Mouse (Mus musculus): ENCODE results near the gene Tpcn2. TPM values are rescaled to one million over a fixed set of nuclear protein-coding genes. Genes with fewer than 3 reads are reported as not detected.

The Tpcn2 gene
- polyA plus RNA-seq, 1 experiment from 2014 or later = 2.4 TPM

DNA sequence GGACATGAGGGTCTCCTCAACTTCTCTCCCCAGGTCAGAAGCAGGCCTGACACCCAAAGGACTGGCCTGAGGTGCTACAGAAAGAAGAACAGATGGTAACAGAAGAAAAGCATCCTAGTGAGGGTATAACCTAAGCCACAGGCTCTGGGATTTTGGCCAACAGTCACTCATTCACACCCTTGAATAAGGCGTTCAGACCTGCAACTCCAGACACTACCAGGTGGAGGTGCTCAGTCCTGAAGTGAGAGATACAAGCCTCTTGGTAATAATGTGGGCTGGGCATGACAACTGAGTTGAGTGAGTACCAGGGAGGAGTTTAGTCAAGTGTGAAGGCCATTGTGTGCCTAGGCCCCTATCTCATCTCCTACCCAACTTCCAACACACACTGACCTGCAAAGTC lies 129.7 kb downstream of the Tpcn2 start:
- peaks cover 2% of the 10 kb centered on the region; the same call in 1 of the 2 replicates for H3K4me1 ChIP-seq (replicated peaks; ENCODE audit: control insufficient read depth, insufficient read depth, low read length)
- H3K4me3 ChIP-seq (ENCODE audit: low read depth, low read length) = no peak overlapping the region
- no peaks in the 10 kb centered on the region for H3K36me3 ChIP-seq (ENCODE audit: control insufficient read depth, insufficient read depth, low read length)
- H3K27me3 ChIP-seq (ENCODE audit: control insufficient read depth, insufficient read depth, low read length) = no peaks in the 10 kb centered on the region
- H3K27ac ChIP-seq (ENCODE audit: low read depth, low read length) = no peak overlapping the region
- H3K4me2 ChIP-seq (ENCODE audit: low read depth, low read length, severe bottlenecking) = no peak overlapping the region
- no peak overlapping the region for H3K9ac ChIP-seq (ENCODE audit: low read length)
- DNase-seq (ENCODE audit: low spot score) = no peak
- H3K9me3 ChIP-seq (ENCODE audit: control insufficient read depth, low read length) = no peaks in the 10 kb centered on the region
- 77% methylated on average over 1 of the region's 1 CpGs for WGBS
- no peak for ATAC-seq (replicated peaks; ENCODE audit: low FRiP score)

DNA sequence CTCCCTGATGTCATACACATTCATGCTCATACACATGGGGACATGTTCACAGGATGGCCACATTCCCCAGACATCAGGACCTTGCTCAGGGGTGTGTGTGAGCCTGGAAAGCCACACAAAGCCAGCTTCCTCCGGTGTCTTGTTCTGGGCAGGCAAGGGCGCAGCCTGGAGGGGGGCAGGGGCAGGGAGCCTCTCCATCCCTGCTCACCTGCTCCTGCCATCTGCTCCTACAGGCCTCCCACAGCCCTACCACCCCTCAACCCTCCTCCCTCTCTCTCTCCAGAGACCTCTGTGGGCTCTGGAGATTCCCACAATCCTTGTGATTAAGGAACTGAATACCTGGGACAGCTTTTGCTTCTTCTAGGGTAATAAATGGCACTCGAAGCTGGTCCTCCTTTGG lies 132.0 kb downstream of the Tpcn2 start:
- H3K4me1 ChIP-seq (replicated peaks; ENCODE audit: control insufficient read depth, insufficient read depth, low read length) = no peaks in the 10 kb centered on the region
- H3K9me3 ChIP-seq (ENCODE audit: control insufficient read depth, low read length) = no peaks in the 10 kb centered on the region
- 80% methylated on average over 3 of the region's 3 CpGs for WGBS
- no peaks in the 10 kb centered on the region for H3K36me3 ChIP-seq (ENCODE audit: control insufficient read depth, insufficient read depth, low read length)
- DNase-seq (ENCODE audit: low spot score) = no peak
- no peaks in the 10 kb centered on the region for H3K27me3 ChIP-seq (ENCODE audit: control insufficient read depth, insufficient read depth, low read length)
- no peak overlapping the region for H3K4me3 ChIP-seq (ENCODE audit: low read depth, low read length)
- no peak for ATAC-seq (replicated peaks; ENCODE audit: low FRiP score)
- H3K9ac ChIP-seq (ENCODE audit: low read length) = no peak overlapping the region
- no peak overlapping the region for H3K4me2 ChIP-seq (ENCODE audit: low read depth, low read length, severe bottlenecking)
- no peak overlapping the region for H3K27ac ChIP-seq (ENCODE audit: low read depth, low read length)

DNA sequence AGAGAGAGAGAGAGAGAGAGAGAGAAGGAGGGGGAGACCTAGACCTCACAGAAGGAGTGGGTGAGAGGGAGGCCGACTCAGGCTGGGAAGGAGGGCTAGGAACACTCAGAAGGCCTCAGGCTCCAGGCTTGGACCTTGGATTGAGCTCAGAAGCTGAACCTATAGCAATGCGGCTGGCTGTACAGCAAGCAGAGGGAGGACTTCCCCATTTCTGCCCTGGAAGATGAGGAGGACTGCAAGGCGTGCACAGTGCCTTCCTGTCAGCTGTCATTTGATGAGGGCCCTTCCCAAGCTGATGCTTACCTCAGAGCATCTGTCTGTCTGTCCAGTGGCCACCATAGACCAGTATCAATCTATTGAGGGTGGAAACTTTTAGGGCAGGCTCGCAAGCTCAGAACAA lies 134.9 kb downstream of the Tpcn2 start:
- no peaks in the 10 kb centered on the region for H3K4me1 ChIP-seq (replicated peaks; ENCODE audit: control insufficient read depth, insufficient read depth, low read length)
- no peaks in the 10 kb centered on the region for H3K27me3 ChIP-seq (ENCODE audit: control insufficient read depth, insufficient read depth, low read length)
- no peak for DNase-seq (ENCODE audit: low spot score)
- H3K4me2 ChIP-seq (ENCODE audit: low read depth, low read length, severe bottlenecking) = no peak overlapping the region
- H3K9ac ChIP-seq (ENCODE audit: low read length) = no peak overlapping the region
- no peak overlapping the region for H3K4me3 ChIP-seq (ENCODE audit: low read depth, low read length)
- no peak overlapping the region for H3K27ac ChIP-seq (ENCODE audit: low read depth, low read length)
- H3K36me3 ChIP-seq (ENCODE audit: control insufficient read depth, insufficient read depth, low read length) = no peaks in the 10 kb centered on the region
- H3K9me3 ChIP-seq (ENCODE audit: control insufficient read depth, low read length) = no peaks in the 10 kb centered on the region
- 89% methylated on average over 4 of the region's 4 CpGs for WGBS
- no peak for ATAC-seq (replicated peaks; ENCODE audit: low FRiP score)

DNA sequence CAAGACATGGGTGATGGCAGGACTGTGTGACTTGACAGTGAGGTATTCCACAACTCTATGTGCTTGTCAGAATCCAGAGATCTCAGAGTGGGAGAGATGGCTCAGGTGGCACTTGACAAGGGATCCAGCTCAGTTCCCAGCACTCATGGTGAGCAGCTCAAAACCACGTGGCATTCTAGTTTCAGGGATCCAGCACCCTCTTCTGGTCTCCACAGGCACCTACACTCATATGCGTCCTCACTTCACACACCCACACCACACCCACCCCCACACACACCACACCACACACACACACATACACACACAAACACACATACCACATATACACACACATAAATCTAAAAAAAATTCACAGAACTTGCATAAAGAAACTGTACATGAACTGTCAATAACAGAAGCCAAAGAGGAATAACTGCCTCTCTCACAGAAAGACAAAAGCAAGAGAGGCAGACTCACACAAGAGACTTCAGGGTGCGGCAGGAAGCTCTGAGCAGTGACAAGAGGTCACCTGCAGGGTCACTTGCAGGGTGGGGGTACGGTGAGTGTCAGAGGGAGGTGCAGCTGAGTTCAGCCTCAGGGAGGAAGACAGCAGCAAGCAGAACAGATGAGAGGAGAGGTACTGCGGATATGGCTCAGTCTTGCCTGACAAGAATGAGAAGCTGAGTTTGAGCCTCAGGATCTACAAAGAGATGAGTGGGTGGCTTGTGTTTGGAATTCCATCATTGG lies 135.7 kb downstream of the Tpcn2 start:
- 82% methylated on average over 5 of the region's 5 CpGs for WGBS
- DNase-seq (ENCODE audit: low spot score) = no peak
- no peak for ATAC-seq (replicated peaks; ENCODE audit: low FRiP score)
- Histone ChIP-seq H3K4me3 (ENCODE audit: low read depth, low read length) (no peak overlapping the region), H3K36me3 (ENCODE audit: control insufficient read depth, insufficient read depth, low read length) (no peaks in the 10 kb centered on the region), H3K27ac (ENCODE audit: low read depth, low read length) (no peak overlapping the region), H3K4me2 (ENCODE audit: low read depth, low read length, severe bottlenecking) (no peak overlapping the region), H3K27me3 (ENCODE audit: control insufficient read depth, insufficient read depth, low read length) (no peaks in the 10 kb centered on the region), H3K9me3 (ENCODE audit: control insufficient read depth, low read length) (no peaks in the 10 kb centered on the region), H3K4me1 (replicated peaks; ENCODE audit: control insufficient read depth, insufficient read depth, low read length) (no peaks in the 10 kb centered on the region), H3K9ac (ENCODE audit: low read length) (no peak overlapping the region)

DNA sequence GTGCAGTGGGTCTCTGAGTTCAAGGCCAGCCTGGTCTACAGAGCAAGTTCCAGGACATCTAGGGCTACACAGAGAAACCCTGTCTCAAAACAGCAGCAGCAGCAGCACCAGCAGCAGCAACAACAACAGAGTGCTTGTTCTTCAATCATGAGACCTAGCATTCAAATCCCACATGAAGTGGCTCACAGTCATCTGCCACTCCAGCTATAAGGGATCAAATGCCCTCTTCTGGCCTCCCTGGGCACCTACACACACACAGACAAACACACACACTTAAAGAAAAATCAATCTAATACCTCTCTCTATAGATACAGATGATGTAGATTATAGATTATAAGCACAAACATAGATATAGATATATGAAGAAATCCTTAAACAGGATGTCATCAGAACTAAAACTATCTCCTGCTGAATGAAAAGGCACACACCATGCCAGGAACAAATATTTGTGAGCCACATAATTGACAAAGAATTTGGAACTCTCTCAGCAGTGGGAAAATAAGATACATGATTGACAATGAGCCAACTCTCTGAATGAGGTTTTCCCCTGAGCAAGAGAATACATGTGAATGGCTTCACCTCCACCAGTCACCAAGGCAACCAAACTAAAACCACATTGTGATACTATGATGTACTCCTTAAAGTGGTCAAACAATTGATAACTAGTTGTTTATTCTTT lies 137.4 kb downstream of the Tpcn2 start:
- Histone ChIP-seq H3K4me1 (replicated peaks; ENCODE audit: control insufficient read depth, insufficient read depth, low read length) (no peaks in the 10 kb centered on the region), H3K4me3 (ENCODE audit: low read depth, low read length) (no peak overlapping the region), H3K9me3 (ENCODE audit: control insufficient read depth, low read length) (no peaks in the 10 kb centered on the region), H3K27me3 (ENCODE audit: control insufficient read depth, insufficient read depth, low read length) (no peaks in the 10 kb centered on the region), H3K36me3 (ENCODE audit: control insufficient read depth, insufficient read depth, low read length) (no peaks in the 10 kb centered on the region), H3K4me2 (ENCODE audit: low read depth, low read length, severe bottlenecking) (no peak overlapping the region), H3K9ac (ENCODE audit: low read length) (no peak overlapping the region), H3K27ac (ENCODE audit: low read depth, low read length) (no peak overlapping the region)
- no peak for DNase-seq (ENCODE audit: low spot score)
- ATAC-seq (replicated peaks; ENCODE audit: low FRiP score) = no peak

DNA sequence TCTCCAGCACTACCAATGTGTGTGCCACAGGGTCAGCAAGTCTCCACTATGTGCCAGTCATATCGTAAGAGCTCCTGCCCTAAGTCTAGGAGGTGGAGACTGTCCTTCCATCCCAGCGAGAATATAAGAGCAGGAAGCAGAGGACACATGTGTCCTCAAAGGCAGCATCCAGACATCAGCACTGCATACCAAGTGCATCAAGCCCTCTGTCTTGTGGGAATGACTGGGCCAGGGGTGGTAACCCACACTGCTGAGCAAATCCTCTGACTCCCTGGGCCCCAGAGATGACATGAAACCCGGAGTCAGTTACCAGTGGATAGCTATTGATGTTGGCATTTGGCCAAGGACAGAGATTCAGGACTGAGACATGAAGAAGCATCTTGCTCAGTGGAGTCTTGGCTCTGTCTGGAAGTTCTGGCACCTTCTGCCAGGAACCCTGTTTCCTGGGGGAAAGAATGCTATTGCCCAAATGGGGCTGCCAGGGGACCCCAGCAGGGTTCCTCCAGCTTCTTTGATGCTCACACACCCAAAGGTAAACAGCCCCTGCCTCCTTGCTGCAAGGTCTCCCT lies 140.2 kb downstream of the Tpcn2 start:
- Histone ChIP-seq H3K27ac (ENCODE audit: low read depth, low read length) (no peak overlapping the region), H3K4me3 (ENCODE audit: low read depth, low read length) (no peak overlapping the region), H3K4me1 (replicated peaks; ENCODE audit: control insufficient read depth, insufficient read depth, low read length) (no peaks in the 10 kb centered on the region), H3K4me2 (ENCODE audit: low read depth, low read length, severe bottlenecking) (no peak overlapping the region), H3K36me3 (ENCODE audit: control insufficient read depth, insufficient read depth, low read length) (no peaks in the 10 kb centered on the region), H3K27me3 (ENCODE audit: control insufficient read depth, insufficient read depth, low read length) (no peaks in the 10 kb centered on the region), H3K9me3 (ENCODE audit: control insufficient read depth, low read length) (no peaks in the 10 kb centered on the region; the same call in 1 of the 2 replicates), H3K9ac (ENCODE audit: low read length) (no peak overlapping the region)
- DNase-seq (ENCODE audit: low spot score) (no peak), ATAC-seq (replicated peaks; ENCODE audit: low FRiP score) (no peak)
- 80% methylated on average over 3 of the region's 3 CpGs for WGBS

DNA sequence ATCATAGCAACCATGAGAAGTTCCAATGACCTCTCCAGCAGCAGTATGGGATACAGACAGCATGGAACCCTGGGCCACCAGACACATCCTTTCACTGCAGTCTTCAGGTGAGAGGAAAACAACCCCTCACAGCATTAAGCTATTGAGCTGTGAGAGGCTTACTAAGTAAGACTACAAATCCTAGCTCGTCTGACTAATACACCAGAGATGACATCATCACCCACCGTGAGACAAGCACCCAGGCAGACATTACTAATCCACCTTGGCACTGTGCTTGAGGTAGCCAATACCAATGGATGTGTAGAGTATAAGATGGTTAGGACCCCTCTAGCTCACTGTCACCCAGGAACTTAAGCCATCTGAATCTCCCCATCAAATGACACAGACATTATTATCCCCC lies 143.2 kb downstream of the Tpcn2 start:
- Histone ChIP-seq H3K9me3 (ENCODE audit: control insufficient read depth, low read length) (no peaks in the 10 kb centered on the region; the same call in 1 of the 2 replicates), H3K36me3 (ENCODE audit: control insufficient read depth, insufficient read depth, low read length) (no peaks in the 10 kb centered on the region), H3K4me1 (replicated peaks; ENCODE audit: control insufficient read depth, insufficient read depth, low read length) (no peaks in the 10 kb centered on the region), H3K4me2 (ENCODE audit: low read depth, low read length, severe bottlenecking) (no peak overlapping the region), H3K27ac (ENCODE audit: low read depth, low read length) (no peak overlapping the region), H3K9ac (ENCODE audit: low read length) (no peak overlapping the region), H3K27me3 (ENCODE audit: control insufficient read depth, insufficient read depth, low read length) (no peaks in the 10 kb centered on the region), H3K4me3 (ENCODE audit: low read depth, low read length) (no peak overlapping the region)
- ATAC-seq (replicated peaks; ENCODE audit: low FRiP score) = no peak
- no peak for DNase-seq (ENCODE audit: low spot score)
- WGBS = 54% methylated on average over 2 of the region's 2 CpGs

DNA sequence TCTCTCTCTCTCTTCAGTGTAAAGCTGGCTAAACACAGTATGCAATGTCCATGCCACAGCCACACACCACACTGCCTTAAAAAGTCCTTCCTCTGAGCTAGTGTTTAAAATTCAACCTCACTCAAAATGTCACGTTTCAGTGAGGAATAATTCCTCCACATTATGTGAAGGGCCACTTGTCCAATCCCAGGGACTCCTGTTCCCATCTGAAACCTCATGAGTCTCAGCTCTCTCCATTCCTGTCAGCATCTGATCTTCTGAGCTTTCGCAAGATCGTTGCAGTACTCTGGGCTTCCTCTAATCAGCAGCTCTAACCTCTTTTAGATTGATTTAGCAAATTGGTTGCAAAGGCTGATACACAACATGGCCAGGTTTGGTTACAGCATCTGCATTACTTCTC lies 144.2 kb downstream of the Tpcn2 start:
- no peaks in the 10 kb centered on the region for H3K27me3 ChIP-seq (ENCODE audit: control insufficient read depth, insufficient read depth, low read length)
- no peaks in the 10 kb centered on the region; the same call in 1 of the 2 replicates for H3K9me3 ChIP-seq (ENCODE audit: control insufficient read depth, low read length)
- no peak for ATAC-seq (replicated peaks; ENCODE audit: low FRiP score)
- DNase-seq (ENCODE audit: low spot score) = no peak
- H3K4me3 ChIP-seq (ENCODE audit: low read depth, low read length) = no peak overlapping the region
- no peaks in the 10 kb centered on the region for H3K36me3 ChIP-seq (ENCODE audit: control insufficient read depth, insufficient read depth, low read length)
- no peaks in the 10 kb centered on the region for H3K4me1 ChIP-seq (replicated peaks; ENCODE audit: control insufficient read depth, insufficient read depth, low read length)
- H3K9ac ChIP-seq (ENCODE audit: low read length) = no peak overlapping the region
- 97% methylated on average over 3 of the region's 3 CpGs for WGBS
- H3K4me2 ChIP-seq (ENCODE audit: low read depth, low read length, severe bottlenecking) = no peak overlapping the region
- H3K27ac ChIP-seq (ENCODE audit: low read depth, low read length) = no peak overlapping the region
